Mouse (Mus musculus) intestine, embryonic 16.5 days (tissue): ENCODE results near the gene Slc39a9. TPM values are rescaled to one million over a fixed set of nuclear protein-coding genes. Genes with fewer than 3 reads are reported as not detected.

ENCODE experiments used
- ATAC-seq: fragments of 200-750 bp; cut with Nextera tagmentation; 2 replicates; pipeline ENCODE4 v1.8.0; 2017; ENCODE audit warnings: moderate TSS enrichment, moderate library complexity
- H3K27ac ChIP-seq: fragments of 300-500 bp; sonication (generic); 2 replicates; pipeline ENCODE4 v1.5.1; 2014; ENCODE audit warnings: mild to moderate bottlenecking, low read length
- H3K27me3 ChIP-seq: fragments of 300-500 bp; sonication (generic); replicated peaks from 2 replicates; pipeline ENCODE4 v1.6.1; 2014; ENCODE audit warnings: low read length, control low read depth, mixed read lengths; ENCODE audit not compliant: control insufficient read depth, insufficient read depth
- H3K36me3 ChIP-seq: fragments of 300-500 bp; sonication (generic); 2 replicates; pipeline ENCODE4 v1.6.1; 2014; ENCODE audit warnings: low read length, control low read depth; ENCODE audit not compliant: control insufficient read depth, insufficient read depth
- H3K4me1 ChIP-seq: fragments of 300-500 bp; sonication (generic); 2 replicates; pipeline ENCODE4 v1.6.1; 2014; ENCODE audit warnings: low read length, control low read depth, mixed read lengths; ENCODE audit not compliant: control insufficient read depth, insufficient read depth
- H3K4me2 ChIP-seq: fragments of 300-500 bp; sonication (generic); 2 replicates; pipeline ENCODE4 v1.6.1; 2014; ENCODE audit warnings: low read depth, low read length, control low read depth
- H3K4me3 ChIP-seq: fragments of 300-500 bp; sonication (generic); 2 replicates; pipeline ENCODE4 v1.5.1; 2014; ENCODE audit warnings: mild to moderate bottlenecking, low read length
- H3K9ac ChIP-seq: fragments of 300-500 bp; sonication (generic); 2 replicates; pipeline ENCODE4 v1.6.1; 2014; ENCODE audit warnings: low read depth, low read length
- H3K9me3 ChIP-seq: fragments of 300-500 bp; sonication (generic); 2 replicates; pipeline ENCODE4 v1.6.1; 2016; ENCODE audit warnings: low read length, control low read depth; ENCODE audit not compliant: control insufficient read depth
- WGBS: fragments of 180-500 bp; shearing (Covaris S2); extraction: QIAGEN DNeasy Blood & Tissue Kit; methylation state at CpG from one replicate; pipeline ENCODE4 v1.1.7; 2014; 5-methylcytosine and 5-hydroxymethylcytosine counted together
- polyA plus RNA-seq: library from polyadenylated mRNA; unstranded; fragments of >200 nt; fragmentation: Nextera tagmentation; extraction: Ambion mirVana; gene quantifications from 2 replicates; pipeline ENCODE4 v1.2.1, GENCODE M21; 2015

The Slc39a9 gene
- polyA plus RNA-seq, 1 experiment from 2014 or later: 26.9 TPM

- H3K36me3 ChIP-seq: no peaks in the 10 kb centered on the region
- no peak overlapping the region for H3K9ac ChIP-seq
- H3K4me3 ChIP-seq: no peak overlapping the region
- ATAC-seq: no peak
- H3K4me1 ChIP-seq: 0 out of 2 replicates have a peak, but pooled peaks cover 3% of the 10 kb centered on the region
- H3K27ac ChIP-seq: no peak overlapping the region
- H3K27me3 ChIP-seq: no peaks in the 10 kb centered on the region
- no peaks in the 10 kb centered on the region for H3K9me3 ChIP-seq
- WGBS: 85% methylated on average over 15 of the region's 15 CpGs
- no peak overlapping the region for H3K4me2 ChIP-seq
Measured at GRCm38 (mm10) chr12:80721458-80721857, 77.8 kb downstream of the Slc39a9 start.

DNA sequence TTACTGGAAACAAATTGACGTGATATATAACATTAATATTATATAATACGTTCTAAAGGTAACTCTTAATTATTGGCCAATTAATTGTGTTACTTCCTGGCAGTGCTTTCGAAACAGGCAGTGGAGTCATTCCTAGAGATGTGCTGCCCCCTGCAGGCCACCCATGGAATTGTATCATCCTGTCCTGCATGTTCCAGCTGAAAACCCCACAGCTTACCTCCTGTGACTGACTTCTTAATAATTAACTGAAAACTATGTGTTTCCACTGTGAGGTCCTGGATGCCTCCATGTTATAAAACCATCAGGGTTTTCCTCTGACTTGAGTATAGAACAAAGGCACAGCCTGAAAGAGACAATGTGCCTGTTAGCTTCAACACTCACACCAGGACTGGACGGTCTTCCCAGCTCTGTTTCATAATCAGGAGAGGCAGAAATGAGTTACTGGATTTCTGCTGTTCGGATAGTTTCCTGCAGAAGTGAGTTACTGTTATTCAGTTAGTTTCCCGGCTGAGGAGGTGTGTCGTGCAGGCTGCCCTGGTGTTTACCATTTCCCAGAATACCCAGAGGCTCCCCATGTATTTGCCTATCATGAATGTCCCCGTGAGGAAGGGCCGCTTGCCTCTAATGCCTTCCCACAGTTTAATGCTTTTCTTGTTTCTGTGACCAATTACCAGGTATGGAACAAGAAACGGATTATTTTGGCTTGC lies 81.3 kb downstream of the Slc39a9 start:
- Histone ChIP-seq H3K27ac (0 out of 2 replicates have a peak overlapping the region, but pooled peaks have one; percentile 31), H3K4me1 (0 out of 2 replicates have a peak, but pooled peaks cover 3% of the 10 kb centered on the region), H3K9ac (peak overlapping the region; percentile 30; the same call in 1 of the 2 replicates), H3K9me3 (no peaks in the 10 kb centered on the region), H3K4me2 (peak overlapping the region; percentile 40; the same call in 1 of the 2 replicates), H3K36me3 (no peaks in the 10 kb centered on the region), H3K4me3 (peak overlapping the region; percentile 20), H3K27me3 (no peaks in the 10 kb centered on the region)
- WGBS: 22% methylated on average over 10 of the region's 10 CpGs
- ATAC-seq: peak; percentile 84

DNA sequence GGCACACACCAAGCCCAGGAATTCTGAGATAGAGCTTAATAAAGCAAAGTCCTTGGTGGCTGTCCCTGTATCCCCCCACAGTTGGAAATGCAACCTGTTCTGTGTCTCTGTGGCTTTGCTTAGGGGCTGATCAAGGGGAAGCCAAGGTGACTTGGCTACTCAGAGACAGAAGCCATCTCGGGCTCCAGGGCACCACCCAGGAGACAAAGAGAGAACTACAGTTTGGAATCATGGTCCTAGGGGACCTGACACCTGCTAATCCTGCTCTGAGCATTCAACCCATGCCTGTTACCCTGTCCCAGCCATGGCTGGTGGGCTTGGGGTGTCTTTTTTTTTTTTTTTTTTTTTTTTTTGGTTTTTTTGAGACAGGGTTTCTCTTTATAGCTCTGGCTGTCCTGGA lies 84.5 kb downstream of the Slc39a9 start:
- no peaks in the 10 kb centered on the region for H3K9me3 ChIP-seq
- H3K4me1 ChIP-seq: peaks cover 6% of the 10 kb centered on the region; the same call in 1 of the 2 replicates
- H3K4me3 ChIP-seq: no peak overlapping the region
- WGBS: 24% methylated on average over 1 of the region's 1 CpGs
- H3K9ac ChIP-seq: no peak overlapping the region
- ATAC-seq: no peak
- H3K36me3 ChIP-seq: no peaks in the 10 kb centered on the region
- no peak overlapping the region for H3K4me2 ChIP-seq
- no peak overlapping the region for H3K27ac ChIP-seq
- H3K27me3 ChIP-seq: no peaks in the 10 kb centered on the region

DNA sequence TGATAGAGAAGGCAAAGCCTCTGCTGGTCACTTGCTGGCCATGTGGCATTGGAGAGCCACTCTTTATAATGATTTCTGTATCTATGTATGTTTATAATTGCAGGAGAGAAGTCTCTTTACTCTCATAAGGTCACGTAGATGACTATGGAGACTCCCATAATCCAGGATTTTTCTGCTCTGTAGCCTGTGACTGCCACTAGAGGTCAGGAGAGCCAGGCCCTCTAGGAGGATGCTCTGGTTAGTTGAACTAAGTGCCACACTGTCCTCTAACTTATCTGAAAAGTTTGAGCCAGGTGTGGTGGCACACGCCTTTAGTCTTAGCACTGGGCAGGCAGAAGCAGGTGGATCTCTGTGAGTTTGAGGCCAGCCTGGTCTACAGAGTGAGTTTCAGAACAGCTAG lies 85.1 kb downstream of the Slc39a9 start:
- Histone ChIP-seq H3K27me3 (no peaks in the 10 kb centered on the region), H3K4me2 (no peak overlapping the region), H3K4me1 (peaks cover 6% of the 10 kb centered on the region; the same call in 1 of the 2 replicates), H3K9me3 (no peaks in the 10 kb centered on the region), H3K4me3 (no peak overlapping the region), H3K27ac (no peak overlapping the region), H3K36me3 (no peaks in the 10 kb centered on the region), H3K9ac (no peak overlapping the region)
- WGBS: 56% methylated on average over 2 of the region's 2 CpGs
- ATAC-seq: no peak

- WGBS: 75% methylated on average over 12 of the region's 12 CpGs
- H3K4me3 ChIP-seq: no peak overlapping the region
- no peak overlapping the region for H3K4me2 ChIP-seq
- H3K36me3 ChIP-seq: no peaks in the 10 kb centered on the region
- no peak for ATAC-seq
- no peaks in the 10 kb centered on the region for H3K27me3 ChIP-seq
- H3K4me1 ChIP-seq: peaks cover 6% of the 10 kb centered on the region; the same call in 1 of the 2 replicates
- no peak overlapping the region for H3K9ac ChIP-seq
- no peak overlapping the region for H3K27ac ChIP-seq
- H3K9me3 ChIP-seq: no peaks in the 10 kb centered on the region
Measured at GRCm38 (mm10) chr12:80729758-80730530, 86.3 kb downstream of the Slc39a9 start.

GRCm38 (mm10) chr12:80730567-80730966 lies 86.9 kb downstream of the Slc39a9 start:
- H3K9ac ChIP-seq: no peak overlapping the region
- 9% methylated on average over 9 of the region's 9 CpGs for WGBS
- ATAC-seq: peak; percentile 79
- no peak overlapping the region for H3K27ac ChIP-seq
- peaks cover 3% of the 10 kb centered on the region; the same call in 1 of the 2 replicates for H3K4me1 ChIP-seq
- no peaks in the 10 kb centered on the region for H3K27me3 ChIP-seq
- no peaks in the 10 kb centered on the region for H3K36me3 ChIP-seq
- H3K4me3 ChIP-seq: no peak overlapping the region
- no peak overlapping the region for H3K4me2 ChIP-seq
- no peaks in the 10 kb centered on the region for H3K9me3 ChIP-seq

Other genes with a start within 250 kb of the Slc39a9 start
- gene Dcaf5, start 207.3 kb upstream of the Slc39a9 start, polyA plus RNA-seq: 7.9 and 9.3 TPM in 2 replicates
- 21.0 and 21.2 TPM in 2 replicates for gene Exd2, start 180.8 kb upstream of the Slc39a9 start, polyA plus RNA-seq
- 8.1 and 8.4 TPM in 2 replicates for gene Galnt16, start 125.6 kb upstream of the Slc39a9 start, polyA plus RNA-seq
- 206 and 241 TPM in 2 replicates for gene Erh, start 458 bp downstream of the Slc39a9 start, polyA plus RNA-seq
- gene Plekhd1, start 48.7 kb downstream of the Slc39a9 start, polyA plus RNA-seq: 11.5 and 12.1 TPM in 2 replicates
- 0.02 and 0.09 TPM in 2 replicates for gene Ccdc177, start 116.8 kb downstream of the Slc39a9 start, polyA plus RNA-seq
- 16.4 and 20.0 TPM in 2 replicates for gene Susd6, start 146.6 kb downstream of the Slc39a9 start, polyA plus RNA-seq